15 mouse cellular contexts compared by ENCODE assay signal in genomic region chr13:41335767-41336166, GRCm38 (mm10).
DNase-seq lines count a peak whose midpoint lies in the region; ATAC-seq and TF ChIP-seq lines count a peak whose summit lies in the region.
"Had no signal": no experiment of that assay in that cellular context is flagged by ENCODE, and none has a peak within 500 bp of the region (broad histone marks: within the 10 kb centered on the region; RNA-seq: fewer than 3 reads in every experiment).

No protein-coding gene starts in this region.

- no peaks in the 10 kb centered on the region for H3K9me3 ChIP-seq in liver, postnatal 0 days (ENCODE audit: low read length)
- no peaks in the 10 kb centered on the region for H3K9me3 ChIP-seq in stomach, embryonic 14.5 days (ENCODE audit: control insufficient read depth, low read depth, low read length)
- H3K9me3 ChIP-seq: embryonic facial prominence, embryonic 12.5 days; liver, embryonic 15.5 days; midbrain, embryonic 10.5 days; neural tube, embryonic 12.5 days had no signal

- no peak for TF ChIP-seq EP300 in heart, adult 2 months (IDR thresholded peaks at IDR 0.05; ENCODE audit: insufficient read depth, low read depth, low read length)
- TF ChIP-seq EP300 in liver, postnatal 0 days (IDR thresholded peaks at IDR 0.05; ENCODE audit: low read depth), result no peak

- H3K27me3 ChIP-seq in heart, adult 2 months (ENCODE audit: control insufficient read depth, insufficient read depth, low read length), result no peaks in the 10 kb centered on the region
- no peaks in the 10 kb centered on the region for H3K27me3 ChIP-seq in liver, postnatal 0 days (ENCODE audit: insufficient read depth, low read length)
- H3K27me3 ChIP-seq in kidney, adult 2 months (replicated peaks; ENCODE audit: control insufficient read depth, insufficient read depth, low read length), result no peaks in the 10 kb centered on the region
- H3K27me3 ChIP-seq in stomach, embryonic 14.5 days (ENCODE audit: control insufficient read depth, insufficient read depth, low read length), result no peaks in the 10 kb centered on the region
- H3K27me3 ChIP-seq: embryonic facial prominence, embryonic 12.5 days; liver, embryonic 15.5 days; neural tube, embryonic 12.5 days had no signal

- H3K4me1 ChIP-seq in heart, adult 2 months (ENCODE audit: control insufficient read depth, insufficient read depth, low read length), result peaks cover 48% of the 10 kb centered on the region
- H3K4me1 ChIP-seq in liver, postnatal 0 days (ENCODE audit: insufficient read depth), result peaks cover 19% of the 10 kb centered on the region
- H3K4me1 ChIP-seq in kidney, adult 2 months (ENCODE audit: control insufficient read depth, insufficient read depth, low read length), result peaks cover 57% of the 10 kb centered on the region
- peaks cover 9% of the 10 kb centered on the region; the same call in 1 of the 2 replicates for H3K4me1 ChIP-seq in stomach, embryonic 14.5 days (ENCODE audit: control insufficient read depth, insufficient read depth, low read length)
- H3K4me1 ChIP-seq: liver, embryonic 15.5 days had no signal

- peak overlapping the region; percentile 75 for H3K27ac ChIP-seq in heart, adult 2 months
- H3K27ac ChIP-seq in liver, postnatal 0 days (ENCODE audit: low read depth), result peak overlapping the region; percentile 0; the same call in 1 of the 2 replicates
- H3K27ac ChIP-seq in kidney, adult 2 months (ENCODE audit: insufficient read depth, low read depth, low read length), result peak overlapping the region; percentile 98
- H3K27ac ChIP-seq in stomach, embryonic 14.5 days (ENCODE audit: low read length), result peak overlapping the region; percentile 27; the same call in 1 of the 2 replicates
- H3K27ac ChIP-seq: embryonic facial prominence, embryonic 12.5 days; liver, embryonic 15.5 days; midbrain, embryonic 10.5 days; neural tube, embryonic 12.5 days had no signal

- H3K36me3 ChIP-seq in heart, adult 2 months (ENCODE audit: control insufficient read depth, insufficient read depth, low read length), result peaks cover 45% of the 10 kb centered on the region
- peaks cover 35% of the 10 kb centered on the region for H3K36me3 ChIP-seq in liver, postnatal 0 days (replicated peaks; ENCODE audit: insufficient read depth, low read length)
- H3K36me3 ChIP-seq in kidney, adult 2 months (ENCODE audit: control insufficient read depth, insufficient read depth, low read length), result peaks cover 9% of the 10 kb centered on the region; the same call in 1 of the 2 replicates
- no peaks in the 10 kb centered on the region; the same call in 1 of the 2 replicates for H3K36me3 ChIP-seq in stomach, embryonic 14.5 days (ENCODE audit: control insufficient read depth, insufficient read depth, low read length)
- H3K36me3 ChIP-seq: liver, embryonic 15.5 days had no signal

- no peak for ATAC-seq in liver, postnatal 0 days
- no peak for ATAC-seq in stomach, embryonic 14.5 days (ENCODE audit: insufficient number of reproducible peaks, insufficient read depth, low FRiP score, low read depth)
- ATAC-seq: activated CD4-positive, CD25-positive, alpha-beta regulatory T cell, adult 4 months had no signal

- TF ChIP-seq POLR2A in heart, adult 2 months (IDR thresholded peaks at IDR 0.05; ENCODE audit: insufficient read depth, low read depth, low read length), result no peak
- no peak for TF ChIP-seq POLR2A in kidney, adult 2 months (IDR thresholded peaks at IDR 0.05; ENCODE audit: low read depth, low read length)

- peak in 1 of 2 experiments; percentile 50 for DNase-seq in heart, adult 2 months
- DNase-seq in heart, adult 9 months (ENCODE audit: low spot score in 2 of 2), result no peak
- no peak for DNase-seq in liver, postnatal 0 days
- DNase-seq in liver, result no peak
- peak; percentile 71 for DNase-seq in kidney, adult 2 months
- DNase-seq in embryo, embryonic 9.5 days (ENCODE audit: extremely low spot score), result no peak
- no peak for DNase-seq in right cerebral cortex, postnatal 25 days
- DNase-seq: cerebellum, adult 9-11 months; thymus, postnatal 4 days had no signal

- no peak overlapping the region for H3K4me2 ChIP-seq in liver, postnatal 0 days (ENCODE audit: low read depth, low read length)
- no peak overlapping the region for H3K4me2 ChIP-seq in stomach, embryonic 14.5 days (replicated peaks; ENCODE audit: low read depth, low read length)
- H3K4me2 ChIP-seq: embryonic facial prominence, embryonic 12.5 days; liver, embryonic 15.5 days; neural tube, embryonic 12.5 days had no signal

- no peaks in the 10 kb centered on the region for H3K79me2 ChIP-seq in heart, adult 2 months (replicated peaks; ENCODE audit: control insufficient read depth, insufficient read depth, low read length)

- intact Hi-C loops in heart, adult 2 months (cut with DNase I), result loop anchor here (5.0 kb wide), 1 partner anchor 142 kb away; no protein-coding TSS in a partner anchor

- TF ChIP-seq CTCF in heart, adult 2 months (IDR thresholded peaks at IDR 0.05), result no peak
- no peak for TF ChIP-seq CTCF in liver, postnatal 0 days (IDR thresholded peaks at IDR 0.05; ENCODE audit: low read depth)
- no peak for TF ChIP-seq CTCF in kidney, adult 2 months (conservative IDR thresholded peaks at IDR 0.05; ENCODE audit: insufficient read depth, insufficient read length, low read depth, low read length)

- no peak overlapping the region; the same call in 1 of the 2 replicates for H3K9ac ChIP-seq in heart, adult 2 months (ENCODE audit: low read depth, low read length)
- no peak overlapping the region for H3K9ac ChIP-seq in liver, postnatal 0 days (replicated peaks)
- no peak overlapping the region for H3K9ac ChIP-seq in stomach, embryonic 14.5 days (replicated peaks; ENCODE audit: low read depth, low read length)
- H3K9ac ChIP-seq: embryonic facial prominence, embryonic 12.5 days; liver, embryonic 15.5 days; neural tube, embryonic 12.5 days had no signal

- 58% methylated on average over 5 of the region's 5 CpGs for WGBS in heart, adult 2 months
- 68% methylated on average over 5 of the region's 5 CpGs for WGBS in liver, postnatal 0 days (ENCODE audit: insufficient replicate concordance)
- 42% methylated on average over 5 of the region's 5 CpGs for WGBS in kidney, adult 2 months
- WGBS in stomach, embryonic 14.5 days, result 69% methylated on average over 5 of the region's 5 CpGs

- no peak overlapping the region for H3K4me3 ChIP-seq in heart, adult 2 months
- H3K4me3 ChIP-seq in liver, postnatal 0 days (ENCODE audit: low read depth, low read length), result no peak overlapping the region
- H3K4me3 ChIP-seq in kidney, adult 2 months (ENCODE audit: insufficient read depth, low read depth, low read length), result no peak overlapping the region
- H3K4me3 ChIP-seq in stomach, embryonic 14.5 days (ENCODE audit: low read depth, low read length), result no peak overlapping the region
- H3K4me3 ChIP-seq: embryonic facial prominence, embryonic 12.5 days; liver, embryonic 15.5 days; midbrain, embryonic 10.5 days; neural tube, embryonic 12.5 days had no signal

Comparison
In these comparisons a context has a peak if more than half of its experiments do, and no peak if none do; other contexts are left out.
1. H3K27ac ChIP-seq: peak in every context shown above with its lines; median percentile 98 in kidney, adult 2 months; 75 in heart, adult 2 months; 27 in stomach, embryonic 14.5 days; 0 in liver, postnatal 0 days.